Mouse (Mus musculus) stomach, embryonic 15.5 days (tissue): ENCODE data around the gene Plce1. TPM values are rescaled to one million over a fixed set of nuclear protein-coding genes. Genes with fewer than 3 reads are reported as not detected.
A peak's percentile ranks its signal among the peaks of the same experiment; 100 is the strongest.

Experiments
- ATAC-seq: fragments of 200-750 bp; cut with Nextera tagmentation; 2 replicates; pipeline ENCODE4 v1.8.0; 2017; ENCODE audit warnings: low read depth, moderate number of reproducible peaks, moderate TSS enrichment; ENCODE audit not compliant: insufficient read depth, low FRiP score
- H3K27ac ChIP-seq: fragments of 300-500 bp; sonication (generic); 2 replicates; pipeline ENCODE4 v1.5.1; 2015; ENCODE audit warnings: mild to moderate bottlenecking, inconsistent platforms
- H3K27me3 ChIP-seq: fragments of 300-500 bp; sonication (generic); replicated peaks from 2 replicates; pipeline ENCODE4 v1.6.1; 2015; ENCODE audit warnings: inconsistent platforms
- H3K36me3 ChIP-seq: fragments of 300-500 bp; sonication (generic); 2 replicates; pipeline ENCODE4 v1.6.1; 2015; ENCODE audit warnings: inconsistent platforms
- H3K4me1 ChIP-seq: fragments of 300-500 bp; sonication (generic); 2 replicates; pipeline ENCODE4 v1.6.1; 2015; ENCODE audit warnings: inconsistent platforms
- H3K4me2 ChIP-seq: fragments of 300-500 bp; sonication (generic); 2 replicates; pipeline ENCODE4 v1.6.1; 2015; ENCODE audit warnings: mild to moderate bottlenecking, inconsistent platforms
- H3K4me3 ChIP-seq: fragments of 300-500 bp; sonication (generic); replicated peaks from 2 replicates; pipeline ENCODE4 v1.5.1; 2015; ENCODE audit warnings: inconsistent platforms
- H3K9ac ChIP-seq: fragments of 300-500 bp; sonication (generic); 2 replicates; pipeline ENCODE4 v1.6.1; 2015; ENCODE audit warnings: inconsistent platforms
- H3K9me3 ChIP-seq: fragments of 300-500 bp; sonication (generic); 2 replicates; pipeline ENCODE4 v1.6.1; 2016; ENCODE audit warnings: inconsistent platforms
- WGBS: fragments of 180-500 bp; shearing (Covaris S2); methylation state at CpG from one replicate; pipeline ENCODE4 v1.1.7; 2015; 5-methylcytosine and 5-hydroxymethylcytosine counted together
- polyA plus RNA-seq: library from polyadenylated mRNA; unstranded; fragments of >200 nt; fragmentation: Nextera tagmentation; extraction: Ambion mirVana; gene quantifications from 2 replicates; pipeline ENCODE4 v1.2.1, GENCODE M21; 2015

Gene Plce1
- polyA plus RNA-seq, 1 experiment from 2014 or later = 9.3 TPM

DNA sequence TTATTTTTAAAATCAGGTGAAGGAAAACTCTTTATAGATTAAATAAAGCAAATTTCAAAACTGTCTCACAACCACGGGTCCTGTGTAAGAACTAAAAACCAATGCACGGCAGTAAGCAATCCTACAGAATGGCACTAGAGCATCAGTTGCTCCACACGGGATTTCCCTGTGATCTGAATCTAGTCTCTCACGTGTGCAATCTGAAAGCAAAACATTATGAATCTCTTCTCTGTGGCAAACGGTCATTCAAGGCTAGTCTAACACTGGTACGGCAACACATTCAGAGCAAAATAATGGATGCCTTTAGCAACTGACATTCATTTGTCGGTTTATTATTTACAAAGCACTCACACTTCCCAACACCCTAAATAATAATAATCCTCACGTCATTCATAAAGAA, 337.3 kb downstream of the Plce1 start:
- 31% methylated on average over 8 of the region's 8 CpGs for WGBS
- peak overlapping the region; percentile 78 for H3K4me3 ChIP-seq
- no peak overlapping the region for H3K27ac ChIP-seq
- no peaks in the 10 kb centered on the region for H3K9me3 ChIP-seq
- peak overlapping the region; percentile 66 for H3K4me2 ChIP-seq
- H3K36me3 ChIP-seq = peaks cover 22% of the 10 kb centered on the region; the same call in 1 of the 2 replicates
- ATAC-seq = no peak
- no peaks in the 10 kb centered on the region; the same call in 1 of the 2 replicates for H3K4me1 ChIP-seq
- peak overlapping the region; percentile 57 for H3K9ac ChIP-seq
- H3K27me3 ChIP-seq = no peaks in the 10 kb centered on the region

DNA sequence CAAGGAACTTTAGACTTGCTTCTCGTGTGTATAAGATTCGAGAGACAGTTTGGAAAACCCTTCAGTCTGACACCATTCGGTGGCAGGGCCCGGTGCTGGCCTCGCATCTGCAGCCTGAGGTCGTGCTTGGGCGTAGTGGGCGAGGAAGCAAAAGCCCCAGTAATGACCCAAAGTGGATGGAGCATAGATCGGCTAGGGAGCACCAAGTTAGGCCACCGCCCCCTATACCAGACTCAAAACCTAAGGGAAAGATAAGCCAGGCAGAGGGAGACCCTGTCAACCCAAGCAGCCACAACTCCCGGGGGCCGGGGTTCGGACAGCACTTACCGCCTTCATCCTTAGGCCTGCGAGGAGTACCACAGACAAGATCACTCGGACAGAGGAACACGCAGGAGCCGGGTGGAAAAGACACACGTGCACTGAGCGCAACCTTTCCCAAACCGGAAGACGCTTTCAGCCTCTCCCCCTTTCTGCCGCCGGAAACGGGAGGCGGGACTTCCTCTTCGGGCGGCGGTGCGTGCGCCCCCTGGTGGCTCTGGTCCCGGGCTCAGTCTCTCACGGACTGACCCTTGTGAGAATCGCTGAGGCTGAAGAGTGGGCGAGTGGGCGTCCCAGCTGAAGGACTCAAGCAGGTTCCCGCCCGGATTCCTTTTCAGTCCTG, 338.0 kb downstream of the Plce1 start, which contains the start of gene Noc3l:
Noc3l (minus strand) TSS at position 472 of the 661 bp plus-strand sequence.
- Histone ChIP-seq H3K9ac (peak within 1 kb of the TSS; percentile 57), H3K4me3 (peak within 1 kb of the TSS; percentile 78), H3K4me2 (peak within 1 kb of the TSS; percentile 66), H3K27ac (no peak within 1 kb of the TSS), H3K9me3 (no peaks in the 10 kb centered on the region), H3K36me3 (peaks cover 20% of the 10 kb centered on the region; the same call in 1 of the 2 replicates), H3K4me1 (no peaks in the 10 kb centered on the region; the same call in 1 of the 2 replicates), H3K27me3 (no peaks in the 10 kb centered on the region)
- peak; percentile 90 for ATAC-seq
- under 1% methylated on average over 38 of the region's 38 CpGs for WGBS

GRCm38 (mm10) chr19:38819427-38819802, 338.5 kb downstream of the Plce1 start:
- Histone ChIP-seq H3K36me3 (peaks cover 16% of the 10 kb centered on the region; the same call in 1 of the 2 replicates), H3K4me2 (peak overlapping the region; percentile 66), H3K9ac (peak overlapping the region; percentile 57), H3K4me3 (peak overlapping the region; percentile 78), H3K4me1 (no peaks in the 10 kb centered on the region; the same call in 1 of the 2 replicates), H3K27ac (no peak overlapping the region), H3K9me3 (no peaks in the 10 kb centered on the region), H3K27me3 (no peaks in the 10 kb centered on the region)
- 13% methylated on average over 16 of the region's 16 CpGs for WGBS
- ATAC-seq = peak; percentile 41; the same call in 1 of the 2 replicates

DNA sequence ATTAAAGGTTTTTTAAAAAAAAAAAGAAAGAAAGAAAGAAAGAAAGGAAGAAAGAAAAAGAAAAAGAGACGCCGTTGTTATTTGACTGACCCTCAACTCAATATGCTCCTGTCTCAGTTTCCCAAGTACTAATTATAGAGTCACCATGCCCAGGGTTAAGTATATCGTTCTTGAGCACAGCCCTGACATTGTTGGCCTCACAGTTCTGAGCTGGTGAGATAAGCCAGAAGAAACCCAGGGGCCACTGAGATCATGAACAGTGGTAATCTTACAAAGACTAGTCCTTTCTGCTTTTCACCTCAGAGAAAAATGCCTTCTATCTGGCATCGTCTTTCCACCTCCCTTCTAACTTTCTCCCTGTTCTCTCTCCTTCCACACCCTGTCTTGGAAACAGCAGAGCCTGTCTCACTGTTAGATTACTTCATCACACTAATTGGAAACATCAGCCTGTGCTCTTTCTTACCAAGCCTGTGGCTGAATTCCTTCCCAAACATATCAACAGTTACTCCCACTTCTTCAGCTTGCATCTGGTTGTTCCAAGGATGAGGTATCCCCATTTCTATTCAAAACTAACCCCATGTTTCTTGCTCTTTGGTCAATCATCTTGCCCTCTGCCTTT, 339.4 kb downstream of the Plce1 start:
- Histone ChIP-seq H3K27me3 (no peaks in the 10 kb centered on the region), H3K36me3 (peaks cover 8% of the 10 kb centered on the region; the same call in 1 of the 2 replicates), H3K4me1 (no peaks in the 10 kb centered on the region; the same call in 1 of the 2 replicates), H3K4me3 (no peak overlapping the region), H3K9me3 (no peaks in the 10 kb centered on the region), H3K27ac (no peak overlapping the region), H3K9ac (no peak overlapping the region), H3K4me2 (no peak overlapping the region)
- 77% methylated on average over 4 of the region's 4 CpGs for WGBS
- peak; percentile 72; the same call in 1 of the 2 replicates for ATAC-seq

GRCm38 (mm10) chr19:38833224-38833623, 352.3 kb downstream of the Plce1 start:
- no peak for ATAC-seq
- WGBS = 31% methylated on average over 1 of the region's 1 CpGs

More at GRCm38 (mm10) chr19:38833224-38833623, 352.3 kb downstream of the Plce1 start:
- no peak overlapping the region for H3K27ac ChIP-seq
- no peaks in the 10 kb centered on the region for H3K4me1 ChIP-seq
- no peak overlapping the region for H3K9ac ChIP-seq
- H3K36me3 ChIP-seq = no peaks in the 10 kb centered on the region
- H3K4me2 ChIP-seq = no peak overlapping the region
- no peaks in the 10 kb centered on the region for H3K9me3 ChIP-seq
- no peak overlapping the region for H3K4me3 ChIP-seq
- H3K27me3 ChIP-seq = no peaks in the 10 kb centered on the region

Other genes with a start within 250 kb of the Plce1 start
- gene Lgi1, start 216.6 kb upstream of the Plce1 start, polyA plus RNA-seq = 0.92 and 1.1 TPM in 2 replicates
- gene Slc35g1, start 85.1 kb upstream of the Plce1 start, polyA plus RNA-seq = 10.4 and 11.0 TPM in 2 replicates